Mouse (Mus musculus): ENCODE measurements around the gene Hnrnpk. TPM values are rescaled to one million over a fixed set of nuclear protein-coding genes. Genes with fewer than 3 reads are reported as not detected.

Gene Hnrnpk
- total and polyA plus RNA-seq, 2 experiments from 2014 or later: 598 to 905 TPM

GRCm38 (mm10) chr13:58439716-58440115, 36.6 kb upstream of the Hnrnpk start:
- DNase-seq (ENCODE audit: low spot score) (no peak), ATAC-seq (ENCODE audit: low FRiP score) (no peak)
- Histone ChIP-seq H3K4me1 (ENCODE audit: insufficient read depth, low read length) (no peaks in the 10 kb centered on the region), H3K27me3 (ENCODE audit: insufficient read depth, low read length) (no peaks in the 10 kb centered on the region), H3K9me3 (ENCODE audit: low read length) (no peaks in the 10 kb centered on the region), H3K9ac (replicated peaks; ENCODE audit: low read length, poor library complexity, severe bottlenecking) (no peak overlapping the region), H3K4me2 (ENCODE audit: low read depth, low read length, poor library complexity, severe bottlenecking) (no peak overlapping the region), H3K27ac (ENCODE audit: low read depth, low read length) (no peak overlapping the region), H3K36me3 (ENCODE audit: insufficient read depth, low read length) (no peaks in the 10 kb centered on the region), H3K4me3 (ENCODE audit: low read depth, low read length) (no peak overlapping the region)
- WGBS: 69% methylated on average over 2 of the region's 2 CpGs
- no peak for TF ChIP-seq CTCF (IDR thresholded peaks at IDR 0.05)

DNA sequence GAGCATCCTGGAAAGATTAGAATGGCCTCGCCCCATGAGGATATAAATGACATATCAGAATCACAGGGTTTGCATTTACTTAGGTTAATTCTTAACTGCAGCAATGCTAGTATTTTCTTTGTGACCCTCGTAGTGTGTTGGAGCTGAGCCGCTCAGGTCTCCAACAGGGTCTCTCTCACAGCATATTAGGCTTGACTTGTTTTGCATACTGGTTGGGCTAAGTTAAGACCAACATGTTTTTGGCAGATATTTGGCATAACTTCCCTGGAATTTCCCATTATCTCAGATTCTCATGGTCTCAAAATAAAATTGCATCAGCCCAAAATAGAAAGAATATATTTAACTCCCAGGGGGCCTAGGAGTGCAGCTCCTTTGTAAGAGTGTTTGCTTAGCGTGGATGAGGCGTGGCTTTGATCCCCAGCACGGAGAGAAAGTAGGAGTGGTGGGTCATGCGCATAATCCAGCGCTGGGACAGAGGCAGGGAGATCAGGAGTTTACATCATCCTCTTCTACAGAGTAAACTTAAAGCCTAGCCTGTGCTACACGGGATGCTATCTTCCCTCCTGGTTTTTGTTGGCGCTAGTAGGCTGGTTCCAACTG, 20.0 kb upstream of the Hnrnpk start:
- no peak for TF ChIP-seq CTCF (IDR thresholded peaks at IDR 0.05)
- no peak for ATAC-seq (ENCODE audit: low FRiP score)
- Histone ChIP-seq H3K4me1 (ENCODE audit: insufficient read depth, low read length) (peaks cover 3% of the 10 kb centered on the region; the same call in 1 of the 2 replicates), H3K9me3 (ENCODE audit: low read length) (no peaks in the 10 kb centered on the region), H3K27me3 (ENCODE audit: insufficient read depth, low read length) (no peaks in the 10 kb centered on the region), H3K36me3 (ENCODE audit: insufficient read depth, low read length) (no peaks in the 10 kb centered on the region), H3K27ac (ENCODE audit: low read depth, low read length) (no peak overlapping the region), H3K9ac (replicated peaks; ENCODE audit: low read length, poor library complexity, severe bottlenecking) (no peak overlapping the region), H3K4me3 (ENCODE audit: low read depth, low read length) (no peak overlapping the region), H3K4me2 (ENCODE audit: low read depth, low read length, poor library complexity, severe bottlenecking) (no peak overlapping the region)
- 55% methylated on average over 10 of the region's 10 CpGs for WGBS
- DNase-seq (ENCODE audit: low spot score): no peak

GRCm38 (mm10) chr13:58422242-58422641, 19.1 kb upstream of the Hnrnpk start:
- WGBS: 91% methylated on average over 4 of the region's 4 CpGs
- no peak for TF ChIP-seq CTCF (IDR thresholded peaks at IDR 0.05)
- H3K4me2 ChIP-seq (ENCODE audit: low read depth, low read length, poor library complexity, severe bottlenecking): no peak overlapping the region

DNA sequence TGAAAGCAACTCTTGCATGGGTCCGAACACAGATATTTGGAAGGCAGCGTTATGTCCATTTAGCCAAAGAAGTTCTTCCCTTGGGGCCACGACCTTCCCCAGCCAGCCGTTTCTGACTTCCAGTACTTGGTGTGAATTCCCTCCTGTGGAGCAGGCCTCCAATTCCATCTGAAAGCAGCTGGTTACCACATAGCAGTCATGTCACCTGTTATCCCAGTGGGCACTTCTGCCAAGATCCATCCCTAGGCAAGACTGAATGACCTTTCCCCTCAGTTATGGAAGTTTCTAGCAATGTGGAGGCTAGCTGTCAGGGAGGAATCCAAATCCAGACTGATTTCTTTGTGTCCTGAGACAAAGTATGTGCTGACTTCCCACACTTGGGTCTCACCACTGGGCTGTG, 17.9 kb upstream of the Hnrnpk start:
- no peaks in the 10 kb centered on the region for H3K9me3 ChIP-seq (ENCODE audit: low read length)
- H3K9ac ChIP-seq (replicated peaks; ENCODE audit: low read length, poor library complexity, severe bottlenecking): no peak overlapping the region
- H3K4me2 ChIP-seq (ENCODE audit: low read depth, low read length, poor library complexity, severe bottlenecking): no peak overlapping the region
- no peak for TF ChIP-seq CTCF (IDR thresholded peaks at IDR 0.05)
- WGBS: 84% methylated on average over 4 of the region's 4 CpGs
- no peaks in the 10 kb centered on the region for H3K27me3 ChIP-seq (ENCODE audit: insufficient read depth, low read length)
- no peak overlapping the region for H3K4me3 ChIP-seq (ENCODE audit: low read depth, low read length)
- DNase-seq (ENCODE audit: low spot score) (no peak), ATAC-seq (ENCODE audit: low FRiP score) (no peak)
- H3K4me1 ChIP-seq (ENCODE audit: insufficient read depth, low read length): peaks cover 1% of the 10 kb centered on the region; the same call in 1 of the 2 replicates
- no peak overlapping the region for H3K27ac ChIP-seq (ENCODE audit: low read depth, low read length)
- no peaks in the 10 kb centered on the region for H3K36me3 ChIP-seq (ENCODE audit: insufficient read depth, low read length)

More at GRCm38 (mm10) chr13:58422242-58422641, 19.1 kb upstream of the Hnrnpk start:
- no peak for ATAC-seq (ENCODE audit: low FRiP score)
- DNase-seq (ENCODE audit: low spot score): no peak
- Histone ChIP-seq H3K9me3 (ENCODE audit: low read length) (no peaks in the 10 kb centered on the region), H3K4me1 (ENCODE audit: insufficient read depth, low read length) (peaks cover 3% of the 10 kb centered on the region; the same call in 1 of the 2 replicates), H3K4me3 (ENCODE audit: low read depth, low read length) (no peak overlapping the region), H3K9ac (replicated peaks; ENCODE audit: low read length, poor library complexity, severe bottlenecking) (no peak overlapping the region), H3K27me3 (ENCODE audit: insufficient read depth, low read length) (no peaks in the 10 kb centered on the region), H3K27ac (ENCODE audit: low read depth, low read length) (no peak overlapping the region), H3K36me3 (ENCODE audit: insufficient read depth, low read length) (no peaks in the 10 kb centered on the region)

- Histone ChIP-seq H3K9me3 (ENCODE audit: low read length) (no peaks in the 10 kb centered on the region), H3K4me3 (ENCODE audit: low read depth, low read length) (no peak overlapping the region), H3K9ac (replicated peaks; ENCODE audit: low read length, poor library complexity, severe bottlenecking) (no peak overlapping the region), H3K36me3 (ENCODE audit: insufficient read depth, low read length) (no peaks in the 10 kb centered on the region), H3K27me3 (ENCODE audit: insufficient read depth, low read length) (no peaks in the 10 kb centered on the region), H3K27ac (ENCODE audit: low read depth, low read length) (no peak overlapping the region), H3K4me1 (ENCODE audit: insufficient read depth, low read length) (no peaks in the 10 kb centered on the region), H3K4me2 (ENCODE audit: low read depth, low read length, poor library complexity, severe bottlenecking) (no peak overlapping the region)
- 94% methylated on average over 1 of the region's 1 CpGs for WGBS
- ATAC-seq (ENCODE audit: low FRiP score) (no peak), DNase-seq (ENCODE audit: low spot score) (no peak)
- TF ChIP-seq CTCF (IDR thresholded peaks at IDR 0.05): no peak
These were observed 16.1 kb upstream of the Hnrnpk start for GRCm38 (mm10) chr13:58419266-58419665.

DNA sequence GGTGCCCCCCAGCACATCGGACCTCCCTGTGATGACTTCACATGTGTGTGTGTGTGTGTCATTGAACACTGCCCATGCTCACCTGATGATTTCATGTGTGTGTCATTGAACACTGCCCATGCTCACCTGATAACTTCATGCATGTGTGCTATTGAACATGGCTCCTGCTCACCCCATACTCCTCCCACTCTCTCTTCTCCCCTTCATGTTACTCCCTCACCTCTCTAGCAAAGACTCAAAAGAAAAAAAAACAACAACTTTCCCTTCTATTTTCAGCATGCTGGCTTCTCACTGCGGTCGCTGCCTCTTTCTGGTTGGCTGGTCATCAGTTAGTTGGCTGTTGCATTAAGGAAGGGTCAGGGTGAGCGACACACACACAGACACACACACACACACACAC, 15.5 kb upstream of the Hnrnpk start:
- WGBS: 78% methylated on average over 4 of the region's 4 CpGs
- ATAC-seq (ENCODE audit: low FRiP score): no peak
- no peak overlapping the region for H3K4me2 ChIP-seq (ENCODE audit: low read depth, low read length, poor library complexity, severe bottlenecking)
- DNase-seq (ENCODE audit: low spot score): no peak
- no peak for TF ChIP-seq CTCF (IDR thresholded peaks at IDR 0.05)
- no peaks in the 10 kb centered on the region for H3K9me3 ChIP-seq (ENCODE audit: low read length)
- no peak overlapping the region for H3K9ac ChIP-seq (replicated peaks; ENCODE audit: low read length, poor library complexity, severe bottlenecking)
- H3K27me3 ChIP-seq (ENCODE audit: insufficient read depth, low read length): no peaks in the 10 kb centered on the region
- H3K4me3 ChIP-seq (ENCODE audit: low read depth, low read length): no peak overlapping the region
- no peaks in the 10 kb centered on the region for H3K4me1 ChIP-seq (ENCODE audit: insufficient read depth, low read length)
- no peaks in the 10 kb centered on the region for H3K36me3 ChIP-seq (ENCODE audit: insufficient read depth, low read length)
- no peak overlapping the region for H3K27ac ChIP-seq (ENCODE audit: low read depth, low read length)

All from midbrain, postnatal 0 days (tissue).